Mouse (Mus musculus): Measurements from ENCODE around the gene Efcc1.

GRCm38 (mm10) chr6:87796251-87796880, 65.7 kb downstream of the Efcc1 start:
- TF ChIP-seq GATA1 (IDR thresholded peaks at IDR 0.05; ENCODE audit: borderline replicate concordance, low read length): no peak
- no peak for TF ChIP-seq FLI1 (IDR thresholded peaks at IDR 0.05; ENCODE audit: low read length)
